Mouse (Mus musculus) brain, embryonic 14.5 days (tissue): ENCODE data around the gene Mta3.

Experiments
- CTCF ChIP-seq: fragments of 200-500 bp; IDR thresholded peaks from 2 replicates; pipeline ENCODE4 v1.5.1; 2012; ENCODE audit warnings: inconsistent platforms, mild to moderate bottlenecking, moderate library complexity, borderline replicate concordance; ENCODE audit not compliant: insufficient read depth, insufficient read length; ENCODE audit errors: extremely low read depth
- POLR2A ChIP-seq: fragments of 200-500 bp; IDR thresholded peaks from 2 replicates; pipeline ENCODE4 v1.6.1; 2012; ENCODE audit warnings: mild to moderate bottlenecking, inconsistent platforms, borderline replicate concordance; ENCODE audit not compliant: poor library complexity, insufficient read depth, insufficient read length, severe bottlenecking; ENCODE audit errors: extremely low read depth

DNA sequence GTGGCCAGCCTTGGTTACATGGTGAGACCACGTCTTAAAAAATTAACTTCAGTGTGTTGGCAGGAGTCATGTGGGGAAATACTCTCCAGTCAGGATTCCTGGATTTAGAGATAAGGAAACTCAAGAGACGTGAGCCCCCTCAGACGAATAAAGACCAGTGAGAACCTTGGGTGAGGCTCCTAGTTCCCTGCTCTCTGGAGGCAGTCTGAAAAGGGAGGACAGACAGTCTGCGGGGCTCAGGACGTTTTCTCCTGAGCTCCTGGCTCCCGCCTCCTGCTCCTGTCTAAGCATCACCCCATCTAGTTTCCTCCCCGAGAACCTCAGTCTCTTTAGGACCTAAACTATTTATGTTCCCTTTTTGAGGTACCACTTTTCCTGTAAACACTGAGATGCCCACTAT is 154.3 kb downstream of the Mta3 start:
- TF ChIP-seq POLR2A (no peak), CTCF (no peak)
